Mouse (Mus musculus) heart, embryonic 11.5 days (tissue): Measurements from ENCODE around the gene Slc25a33. TPM values are rescaled to one million over a fixed set of nuclear protein-coding genes. Genes with fewer than 3 reads are reported as not detected.

Experiments
- ATAC-seq: fragments of 200-750 bp; cut with Nextera tagmentation; replicated peaks from 2 replicates; pipeline ENCODE4 v1.8.0; 2017; ENCODE audit warnings: moderate library complexity; ENCODE audit not compliant: insufficient number of reproducible peaks, low FRiP score, low TSS enrichment
- H3K27ac ChIP-seq: fragments of 300-500 bp; sonication (generic); 2 replicates; pipeline ENCODE4 v1.5.1; 2014; ENCODE audit warnings: mild to moderate bottlenecking, low read depth, low read length
- H3K27me3 ChIP-seq: fragments of 300-500 bp; sonication (generic); 2 replicates; pipeline ENCODE4 v1.6.1; 2014; ENCODE audit warnings: mild to moderate bottlenecking, low read length, mixed read lengths; ENCODE audit not compliant: control insufficient read depth, insufficient read depth
- H3K36me3 ChIP-seq: fragments of 300-500 bp; sonication (generic); 2 replicates; pipeline ENCODE4 v1.6.1; 2014; ENCODE audit warnings: mild to moderate bottlenecking, low read length, moderate library complexity, mixed read lengths; ENCODE audit not compliant: control insufficient read depth, insufficient read depth
- H3K4me1 ChIP-seq: fragments of 300-500 bp; sonication (generic); 2 replicates; pipeline ENCODE4 v1.6.1; 2014; ENCODE audit warnings: low read length; ENCODE audit not compliant: control insufficient read depth, insufficient read depth
- H3K4me2 ChIP-seq: fragments of 300-500 bp; sonication (generic); 2 replicates; pipeline ENCODE4 v1.6.1; 2014; ENCODE audit warnings: mild to moderate bottlenecking, moderate library complexity
- H3K4me3 ChIP-seq: fragments of 300-500 bp; sonication (generic); 2 replicates; pipeline ENCODE4 v1.5.1; 2014; ENCODE audit warnings: low read depth, low read length
- H3K9ac ChIP-seq: fragments of 300-500 bp; sonication (generic); 2 replicates; pipeline ENCODE4 v1.6.1; 2014; ENCODE audit warnings: mild to moderate bottlenecking, low read depth, low read length, moderate library complexity
- H3K9me3 ChIP-seq: fragments of 300-500 bp; sonication (generic); replicated peaks from 2 replicates; pipeline ENCODE4 v1.6.1; 2016; ENCODE audit warnings: low read length; ENCODE audit not compliant: control insufficient read depth
- WGBS: fragments of 180-500 bp; shearing (Covaris S2); extraction: QIAGEN DNeasy Blood & Tissue Kit; methylation state at CpG from one replicate; pipeline ENCODE4 v1.1.7; 2014; ENCODE audit not compliant: insufficient replicate concordance; 5-methylcytosine and 5-hydroxymethylcytosine counted together
- polyA plus RNA-seq: library from polyadenylated mRNA; unstranded; fragments of >200 nt; fragmentation: Nextera tagmentation; extraction: Ambion mirVana; gene quantifications from 2 replicates; pipeline ENCODE4 v1.2.1, GENCODE M21; 2014

Slc25a33 gene
- polyA plus RNA-seq, 1 experiment from 2014 or later, result 9.4 TPM

DNA sequence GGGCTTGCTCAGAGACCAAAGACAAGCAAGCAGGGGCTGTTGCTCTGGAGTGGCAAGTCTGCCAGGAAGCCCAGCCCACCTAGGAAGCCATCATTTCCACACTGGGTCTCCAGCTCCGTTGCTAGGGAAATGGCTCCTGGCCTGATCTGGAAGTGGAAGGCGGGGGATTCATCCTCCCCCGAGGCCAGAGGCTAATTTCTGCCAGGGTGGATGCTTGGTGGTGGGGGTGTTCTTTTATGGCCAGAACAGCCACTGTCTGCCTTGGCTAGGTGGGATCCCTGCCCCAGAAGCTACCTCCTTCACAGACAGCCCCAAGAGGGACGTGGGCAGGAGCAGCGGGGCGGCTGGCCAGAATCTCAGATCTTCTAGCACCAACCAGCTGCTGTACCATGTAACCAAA, 40.3 kb downstream of the Slc25a33 start:
- no peak overlapping the region for H3K4me3 ChIP-seq
- H3K27ac ChIP-seq, result no peak overlapping the region
- no peaks in the 10 kb centered on the region for H3K27me3 ChIP-seq
- H3K9me3 ChIP-seq, result no peaks in the 10 kb centered on the region
- peak overlapping the region; percentile 34; the same call in 1 of the 2 replicates for H3K9ac ChIP-seq
- ATAC-seq, result no peak
- H3K4me1 ChIP-seq, result peaks cover 54% of the 10 kb centered on the region
- H3K4me2 ChIP-seq, result no peak overlapping the region
- peaks cover 11% of the 10 kb centered on the region for H3K36me3 ChIP-seq
- 62% methylated on average over 6 of the region's 6 CpGs for WGBS

GRCm38 (mm10) chr4:149732800-149733199, 41.3 kb downstream of the Slc25a33 start:
- no peak overlapping the region for H3K4me2 ChIP-seq
- WGBS, result 60% methylated on average over 10 of the region's 10 CpGs

DNA sequence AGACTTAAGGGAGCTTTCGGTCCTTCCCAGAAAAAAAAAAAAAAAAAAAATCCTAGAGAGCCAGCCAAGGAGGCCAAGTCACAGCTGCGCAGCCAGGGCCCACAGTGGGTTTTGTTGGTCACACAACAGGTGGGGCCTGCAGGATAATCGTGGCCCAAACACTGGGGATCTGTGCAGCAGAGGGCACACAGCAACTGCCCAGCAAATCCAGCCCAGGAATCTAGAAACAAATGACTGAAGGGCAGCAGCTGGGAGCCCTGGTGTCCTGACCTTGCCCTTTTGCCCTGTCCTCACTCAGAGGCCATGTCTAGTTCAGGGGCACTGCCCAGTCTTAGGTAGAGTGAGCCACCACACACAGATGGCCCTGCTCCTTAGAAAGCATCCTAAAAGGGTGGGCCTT, 41.8 kb downstream of the Slc25a33 start:
- Histone ChIP-seq H3K36me3 (peaks cover 18% of the 10 kb centered on the region), H3K4me1 (peaks cover 51% of the 10 kb centered on the region), H3K9me3 (no peaks in the 10 kb centered on the region), H3K27ac (no peak overlapping the region), H3K4me2 (no peak overlapping the region), H3K9ac (peak overlapping the region; percentile 23; the same call in 1 of the 2 replicates), H3K27me3 (no peaks in the 10 kb centered on the region), H3K4me3 (no peak overlapping the region)
- no peak for ATAC-seq
- WGBS, result 85% methylated on average over 3 of the region's 3 CpGs

More at GRCm38 (mm10) chr4:149732800-149733199, 41.3 kb downstream of the Slc25a33 start:
- no peak for ATAC-seq
- Histone ChIP-seq H3K4me3 (no peak overlapping the region), H3K9me3 (no peaks in the 10 kb centered on the region), H3K27ac (no peak overlapping the region), H3K4me1 (peaks cover 51% of the 10 kb centered on the region), H3K9ac (peak overlapping the region; percentile 23; the same call in 1 of the 2 replicates), H3K36me3 (peaks cover 14% of the 10 kb centered on the region), H3K27me3 (no peaks in the 10 kb centered on the region)

GRCm38 (mm10) chr4:149730827-149731226, 43.2 kb downstream of the Slc25a33 start:
- Histone ChIP-seq H3K27ac (no peak overlapping the region), H3K4me3 (no peak overlapping the region), H3K9me3 (no peaks in the 10 kb centered on the region), H3K4me1 (peaks cover 41% of the 10 kb centered on the region), H3K27me3 (no peaks in the 10 kb centered on the region), H3K36me3 (peaks cover 28% of the 10 kb centered on the region), H3K4me2 (no peak overlapping the region), H3K9ac (no peak overlapping the region)
- WGBS, result 68% methylated on average over 7 of the region's 7 CpGs
- no peak for ATAC-seq

DNA sequence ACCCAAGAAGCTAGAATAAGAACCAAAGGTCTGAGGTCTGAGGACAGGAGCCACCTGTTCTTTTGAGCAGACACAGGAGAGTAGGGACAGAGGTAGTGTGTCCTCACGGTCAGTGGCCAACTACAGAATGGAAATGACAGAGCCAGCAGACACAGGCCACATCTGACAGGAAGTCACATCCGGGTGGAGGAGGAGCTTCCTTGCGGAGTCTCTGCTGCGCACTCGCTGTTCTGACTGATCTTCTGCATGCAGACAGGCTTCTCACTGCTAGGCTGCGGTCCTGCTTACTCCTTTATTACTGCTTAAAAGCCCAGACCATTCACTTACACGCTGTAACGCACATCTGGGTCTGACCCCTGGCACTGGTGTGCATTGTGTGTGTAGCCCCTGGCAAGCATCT, 45.3 kb downstream of the Slc25a33 start:
- WGBS, result 77% methylated on average over 8 of the region's 8 CpGs
- Histone ChIP-seq H3K4me1 (peaks cover 23% of the 10 kb centered on the region), H3K4me2 (no peak overlapping the region), H3K27me3 (no peaks in the 10 kb centered on the region), H3K36me3 (peaks cover 28% of the 10 kb centered on the region), H3K4me3 (no peak overlapping the region), H3K9ac (no peak overlapping the region), H3K27ac (no peak overlapping the region), H3K9me3 (no peaks in the 10 kb centered on the region)
- no peak for ATAC-seq

DNA sequence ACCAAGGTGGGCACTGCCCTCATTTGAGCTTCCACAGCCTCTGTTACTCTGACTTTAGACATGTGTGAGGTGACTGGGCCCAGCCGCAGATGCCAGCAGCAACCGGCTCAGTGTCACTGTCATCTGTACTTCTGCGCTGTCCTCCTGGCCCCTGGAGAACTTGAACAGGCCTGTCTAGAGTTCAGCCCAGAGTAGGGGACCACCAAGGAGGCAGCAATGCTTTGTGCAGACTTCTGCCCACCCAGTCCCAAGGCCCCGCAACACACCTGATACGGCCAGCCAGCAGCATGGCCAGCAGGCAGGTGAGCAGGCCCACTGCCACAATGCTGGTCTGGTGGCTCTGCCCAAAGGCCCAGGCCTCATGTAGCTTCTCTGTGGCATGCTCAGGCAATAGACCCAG, 46.4 kb downstream of the Slc25a33 start:
- H3K9me3 ChIP-seq, result no peaks in the 10 kb centered on the region
- no peak for ATAC-seq
- H3K4me1 ChIP-seq, result peaks cover 11% of the 10 kb centered on the region
- no peak overlapping the region for H3K27ac ChIP-seq
- WGBS, result 92% methylated on average over 5 of the region's 5 CpGs
- H3K9ac ChIP-seq, result no peak overlapping the region
- peaks cover 28% of the 10 kb centered on the region for H3K36me3 ChIP-seq
- no peaks in the 10 kb centered on the region for H3K27me3 ChIP-seq
- H3K4me2 ChIP-seq, result no peak overlapping the region
- no peak overlapping the region for H3K4me3 ChIP-seq

- Histone ChIP-seq H3K9me3 (no peaks in the 10 kb centered on the region), H3K4me2 (no peak overlapping the region), H3K27ac (no peak overlapping the region), H3K27me3 (no peaks in the 10 kb centered on the region), H3K36me3 (peaks cover 32% of the 10 kb centered on the region), H3K9ac (no peak overlapping the region), H3K4me1 (peaks cover 1% of the 10 kb centered on the region; the same call in 1 of the 2 replicates), H3K4me3 (no peak overlapping the region)
- ATAC-seq, result no peak
- WGBS, result 54% methylated on average over 15 of the region's 15 CpGs
These were observed 48.3 kb downstream of the Slc25a33 start for GRCm38 (mm10) chr4:149725661-149726350.

DNA sequence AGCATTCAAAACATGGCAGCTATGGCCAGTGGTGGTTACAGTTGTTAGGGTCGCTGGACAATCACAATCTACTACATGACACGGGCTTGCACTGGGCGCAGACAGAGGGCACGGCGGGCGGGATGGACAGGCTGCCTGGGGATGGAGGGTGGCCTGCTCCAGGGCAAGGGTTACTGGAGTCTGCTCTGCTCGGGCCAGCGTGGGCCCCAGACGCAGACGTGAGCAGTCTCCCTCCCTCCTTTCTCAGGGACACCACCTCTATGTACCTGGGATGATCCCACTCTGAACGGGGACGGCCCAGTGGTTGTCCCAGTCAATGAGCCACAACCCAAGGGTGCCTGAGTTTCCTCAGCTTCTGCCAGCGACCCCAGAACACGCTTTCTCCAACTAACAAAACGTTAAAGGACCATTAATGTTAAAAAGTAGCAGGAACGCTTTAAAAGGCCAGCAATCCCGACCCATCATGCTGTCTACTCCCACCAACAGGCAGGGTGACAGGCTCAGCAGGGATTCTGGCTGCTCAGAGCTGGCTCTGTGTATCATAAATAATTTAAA, 49.1 kb downstream of the Slc25a33 start:
- WGBS, result 87% methylated on average over 17 of the region's 17 CpGs
- peaks cover 38% of the 10 kb centered on the region for H3K36me3 ChIP-seq

More for the DNA sequence above, 49.1 kb downstream of the Slc25a33 start:
- Histone ChIP-seq H3K4me3 (no peak overlapping the region), H3K9ac (no peak overlapping the region), H3K27me3 (no peaks in the 10 kb centered on the region), H3K9me3 (no peaks in the 10 kb centered on the region), H3K4me2 (no peak overlapping the region), H3K27ac (no peak overlapping the region), H3K4me1 (no peaks in the 10 kb centered on the region)
- no peak for ATAC-seq
